Mouse (Mus musculus) heart, adult 2 months (tissue): ENCODE measurements at regions not wholly inside any gene's neighbourhood (a gene's known extent, or its start where the extent isn't known, plus 50 kb on each side); places are given as distances from the start of the nearest gene placed in this dataset.

Source experiments
- CTCF ChIP-seq: fragments of 200-600 bp; IDR thresholded peaks from 2 replicates; pipeline ENCODE4 v1.8.1; 2022; ENCODE audit warnings: antibody characterized with exemption, mild to moderate bottlenecking, moderate library complexity
- POLR2A ChIP-seq: fragments of 200-500 bp; IDR thresholded peaks from 2 replicates; pipeline ENCODE4 v1.6.1; 2011; ENCODE audit warnings: mild to moderate bottlenecking, low read depth, low read length, control low read depth; ENCODE audit not compliant: insufficient read depth

GRCm38 (mm10) chr16:29808851-29809250 is 229.7 kb downstream of the Opa1 start:
- no peak for TF ChIP-seq CTCF
- no peak for TF ChIP-seq POLR2A
